Comparison of ENCODE assay signal across 8 mouse cellular contexts in genomic region chr14:7174483-7174971, GRCm38 (mm10). TPM values are rescaled to one million over a fixed set of nuclear protein-coding genes. Genes with fewer than 3 reads are reported as not detected.
DNase-seq lines count a peak whose midpoint lies in the region; ATAC-seq and TF ChIP-seq lines count a peak whose summit lies in the region.
"Not testable (repeated sequence)": the region's sequence is repeated elsewhere in the genome, so short reads cannot be mapped to it uniquely, and the experiment has no call there.
"Had no signal": no experiment of that assay in that cellular context is flagged by ENCODE, and none has a peak within 500 bp of the region (broad histone marks: within the 10 kb centered on the region; RNA-seq: fewer than 3 reads in every experiment).

Gene Gm3512, minus strand, starts transcription at chr14:7174533.

- H3K4me1 ChIP-seq in forebrain, postnatal 0 days (ENCODE audit: insufficient read depth): not testable (repeated sequence)

- H3K27me3 ChIP-seq in forebrain, postnatal 0 days (ENCODE audit: insufficient read depth, low read length): not testable (repeated sequence)

- intact Hi-C loops in left cerebral cortex, postnatal 4 days (cut with DNase I): not testable (repeated sequence)

- peak; percentile 0 for DNase-seq in cerebellum, adult 11-12 months
- DNase-seq in forebrain, postnatal 0 days: not testable (repeated sequence)
- peak; percentile 4 for DNase-seq in heart, postnatal 4 days
- DNase-seq in kidney, postnatal 10 days: peak; percentile 2
- DNase-seq in left cerebral cortex, postnatal 4 days: peak; percentile 3
- peak; percentile 1 for DNase-seq in right cerebral cortex, adult 2 months (ENCODE audit: low spot score in 2 of 2)
- peak; percentile 12 for DNase-seq in thymus, postnatal 14 days

- not testable (repeated sequence) for H3K27ac ChIP-seq in forebrain, postnatal 0 days (ENCODE audit: low read depth, low read length)

- H3K36me3 ChIP-seq in forebrain, postnatal 0 days (ENCODE audit: insufficient read depth): not testable (repeated sequence)

- WGBS in forebrain, postnatal 0 days: no CpG with 5 or more reads among the region's 37 CpGs

- peak; percentile 71 for ATAC-seq in forebrain, postnatal 0 days

- H3K4me3 ChIP-seq in forebrain, postnatal 0 days (ENCODE audit: low read depth, low read length): not testable (repeated sequence)

- not testable (repeated sequence) for H3K9ac ChIP-seq in forebrain, postnatal 0 days

- H3K4me2 ChIP-seq in forebrain, postnatal 0 days (ENCODE audit: low read depth): not testable (repeated sequence)

- not testable (repeated sequence) for TF ChIP-seq CTCF in forebrain, postnatal 0 days (IDR thresholded peaks at IDR 0.05; ENCODE audit: low read depth)

- not testable (repeated sequence) for H3K9me3 ChIP-seq in forebrain, postnatal 0 days (ENCODE audit: low read length)

RNA-seq across cellular contexts. Expression of gene Gm3512, which starts in this region (rescaled TPM):
- total RNA-seq in forebrain, postnatal 0 days (2014; rRNA removed): 6.9 and 7.5 TPM in 2 replicates
- 10.4 and 10.6 TPM in 2 replicates for polyA plus RNA-seq in forebrain, postnatal 0 days (2015; fragmentation: Nextera tagmentation; extraction: Ambion mirVana)
- under 1 TPM; 0.34 to 0.43 TPM for total RNA-seq in heart, postnatal 4 days (2021)
- total RNA-seq in left cerebral cortex, postnatal 4 days (2021): 1 to 10 TPM; 3.8 to 4.7 TPM
- total RNA-seq: CH12.LX had no signal

Comparison
In these comparisons a context has a peak if more than half of its experiments do, and no peak if none do; other contexts are left out.
1. Peak in DNase-seq in heart, postnatal 4 days; RNA of the gene not detected or under 1 TPM.